Mouse (Mus musculus) urinary bladder, adult 18-20 months (tissue): ENCODE data around the gene Aoc2.
"Not testable (repeated sequence)": the region's sequence is repeated elsewhere in the genome, so short reads cannot be mapped to it uniquely, and the experiment has no call there.

Experiments used
- DNase-seq, 2 experiments: peaks; one replicate each; pipeline ENCODE4 v3.0.0; 2022; ENCODE audit warnings: low spot score in 2 of 2, mixed read lengths in 2 of 2

Aoc2 gene

DNA sequence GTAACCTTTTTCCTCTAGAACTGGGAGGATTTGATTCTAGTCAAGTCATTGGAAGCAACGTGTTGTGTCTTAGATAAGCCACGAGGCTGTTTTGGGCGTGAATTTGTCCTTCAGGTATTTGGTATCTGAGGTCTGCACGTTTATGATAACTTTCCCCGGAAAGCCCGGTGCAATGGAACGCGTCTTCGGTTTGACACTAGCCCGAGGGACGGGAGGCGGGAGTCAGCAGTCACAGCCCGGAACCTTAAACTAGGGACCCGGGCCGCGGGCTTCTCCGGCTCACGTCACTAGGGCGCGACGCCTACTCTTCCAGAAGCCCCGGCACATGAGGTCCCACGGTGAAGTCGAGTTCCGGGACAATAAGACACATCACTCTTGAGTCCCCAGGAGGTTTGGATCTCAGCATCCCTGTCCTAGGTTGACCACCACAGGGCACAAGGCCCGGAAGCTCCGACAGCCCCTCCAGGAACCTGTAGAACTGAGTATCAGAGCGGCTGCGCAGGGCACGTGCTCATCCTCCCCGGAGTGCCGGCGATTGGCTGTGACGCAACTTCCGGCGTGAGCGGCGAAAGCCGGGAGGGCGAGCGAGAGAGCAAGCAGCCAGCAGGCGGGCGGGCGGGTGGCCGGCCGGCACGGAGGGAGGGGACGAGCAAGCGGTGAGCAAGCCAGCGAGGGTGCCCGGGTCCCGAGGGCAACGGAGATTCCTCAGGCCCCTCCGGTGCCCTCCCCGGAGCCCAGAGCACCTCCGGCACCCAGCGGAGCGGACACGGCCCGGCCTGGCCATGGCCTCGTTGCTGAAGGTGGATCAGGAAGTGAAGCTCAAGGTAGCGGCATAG lies 9.0 kb upstream of the Aoc2 start, which contains the start of gene Psme3:
Gene Psme3 (plus strand): TSS at position 549 of the 836 bp plus-strand sequence.
- peak; percentile 86 to 92 for DNase-seq

DNA sequence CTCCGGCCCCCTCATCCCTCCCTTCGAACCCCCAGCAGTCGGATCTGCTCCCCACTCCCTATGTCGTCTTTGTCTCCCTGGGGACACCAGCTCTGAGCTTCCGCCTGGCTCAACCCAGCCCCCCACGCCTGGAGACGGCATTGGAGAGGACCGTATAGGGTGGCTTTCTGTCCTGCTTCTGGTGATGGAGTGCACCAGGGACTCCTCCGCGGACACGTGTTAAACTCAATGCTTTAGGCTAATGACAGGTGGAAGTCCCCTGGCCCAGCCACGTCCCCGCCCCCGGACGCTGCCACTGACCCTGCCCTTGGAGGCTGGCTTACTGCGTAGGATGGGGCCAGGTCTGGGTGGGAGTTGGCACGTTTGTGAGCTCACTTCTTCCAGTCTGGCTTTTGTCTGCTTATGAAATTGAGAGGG lies 8.4 kb upstream of the Aoc2 start:
- DNase-seq: no peak

- DNase-seq: peak; percentile 31 to 68
Observed at GRCm38 (mm10) chr11:101323609-101324008, 1.3 kb upstream of the Aoc2 start.

DNA sequence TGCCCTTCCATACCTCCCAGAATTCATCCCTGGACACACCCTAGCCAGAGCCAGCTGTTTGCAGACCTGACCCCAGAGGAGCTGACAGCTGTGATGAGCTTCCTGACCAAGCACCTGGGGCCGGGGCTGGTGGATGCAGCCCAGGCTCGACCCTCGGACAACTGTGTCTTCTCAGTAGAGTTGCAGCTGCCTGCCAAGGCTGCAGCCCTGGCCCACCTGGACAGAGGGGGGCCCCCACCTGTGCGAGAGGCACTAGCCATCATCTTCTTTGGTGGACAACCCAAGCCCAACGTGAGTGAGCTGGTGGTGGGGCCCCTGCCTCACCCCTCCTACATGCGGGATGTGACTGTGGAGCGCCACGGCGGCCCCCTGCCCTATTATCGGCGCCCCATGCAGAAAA lies 338 bp downstream of the Aoc2 start:
- not testable (repeated sequence) for DNase-seq

DNA sequence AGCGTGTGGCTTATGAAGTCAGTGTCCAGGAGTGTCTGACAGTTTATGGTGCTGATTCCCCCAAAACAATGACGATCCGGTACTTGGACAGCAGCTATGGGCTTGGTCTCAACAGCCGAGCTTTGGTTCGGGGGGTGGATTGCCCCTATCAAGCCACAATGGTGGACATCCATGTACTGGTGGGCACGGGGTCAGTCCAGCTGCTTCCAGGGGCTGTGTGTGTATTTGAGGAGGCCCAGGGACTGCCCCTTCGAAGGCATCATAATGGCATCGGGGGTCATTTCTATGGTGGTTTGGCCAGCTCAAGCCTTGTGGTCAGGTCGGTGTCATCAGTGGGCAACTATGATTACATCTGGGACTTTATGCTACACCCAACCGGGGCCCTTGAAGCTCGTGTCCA lies 1.3 kb downstream of the Aoc2 start:
- DNase-seq: no peak

DNA sequence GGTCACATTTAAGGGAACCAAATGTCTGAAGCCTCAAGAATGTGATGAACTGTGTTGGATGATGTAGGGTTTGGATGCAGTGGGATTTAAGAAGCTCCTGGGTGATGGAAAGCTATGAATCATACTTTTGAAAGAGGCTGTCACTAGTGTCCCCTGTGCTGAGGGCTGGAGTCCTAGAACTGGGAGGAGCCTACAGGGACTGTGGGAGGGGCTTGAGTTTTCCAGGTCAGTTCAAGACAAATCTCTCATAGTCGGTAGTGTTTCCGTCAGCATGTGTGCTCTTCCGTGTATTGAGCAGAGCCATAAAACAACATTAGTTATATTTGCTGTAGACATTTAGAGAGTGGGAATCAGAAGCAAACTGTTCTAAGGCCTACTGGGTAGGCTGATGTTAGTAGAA lies 2.4 kb downstream of the Aoc2 start:
- no peak for DNase-seq

DNA sequence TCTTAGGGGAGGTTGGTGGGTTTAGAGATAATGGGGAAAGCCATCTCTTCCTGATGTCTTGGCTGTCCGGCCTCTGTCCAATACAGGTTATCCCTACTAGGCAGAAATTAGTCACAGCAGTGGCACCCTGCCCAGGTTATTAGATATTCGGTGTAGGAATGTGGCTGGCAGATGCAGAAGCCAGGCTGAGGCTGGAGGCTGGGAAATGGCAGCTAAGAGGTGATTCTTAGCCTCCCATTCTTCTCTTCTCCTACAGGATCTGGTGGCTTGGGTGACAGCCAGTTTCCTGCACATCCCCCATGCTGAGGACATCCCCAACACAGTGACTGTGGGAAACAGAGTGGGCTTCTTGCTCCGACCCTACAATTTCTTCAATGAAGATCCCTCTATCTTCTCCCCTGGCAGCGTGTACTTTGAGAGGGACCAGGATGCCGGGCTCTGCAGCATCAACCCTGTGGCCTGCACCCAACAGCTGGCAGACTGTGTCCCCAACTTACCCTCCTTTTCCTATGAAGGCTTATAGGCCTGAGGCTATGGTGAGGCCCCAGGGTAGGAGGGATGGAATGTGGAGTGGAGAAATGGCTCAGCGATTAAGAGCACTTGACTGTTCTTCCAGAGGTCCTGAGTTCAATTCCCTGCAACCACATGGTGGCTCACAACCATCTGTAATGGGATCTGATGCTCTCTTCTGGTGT lies 4.2 kb downstream of the Aoc2 start:
- no peak for DNase-seq

GRCm38 (mm10) chr11:101330371-101330924 lies 5.6 kb downstream of the Aoc2 start, which contains the start of gene Aoc3:
TSS of gene Aoc3 (plus strand) at chr11:101330605.
- DNase-seq: no peak

DNA sequence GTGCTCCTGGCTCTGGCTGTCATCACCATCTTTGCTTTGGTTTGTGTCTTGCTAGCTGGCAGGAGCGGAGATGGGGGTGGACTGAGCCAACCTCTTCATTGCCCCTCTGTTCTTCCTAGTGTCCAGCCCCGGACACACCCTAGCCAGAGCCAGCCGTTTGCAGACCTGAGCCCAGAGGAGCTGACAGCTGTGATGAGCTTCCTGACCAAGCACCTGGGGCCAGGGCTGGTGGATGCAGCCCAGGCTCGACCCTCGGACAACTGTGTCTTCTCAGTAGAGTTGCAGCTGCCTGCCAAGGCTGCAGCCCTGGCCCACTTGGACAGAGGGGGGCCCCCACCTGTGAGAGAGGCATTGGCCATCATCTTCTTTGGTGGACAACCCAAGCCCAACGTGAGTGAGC lies 6.1 kb downstream of the Aoc2 start:
- DNase-seq: not testable (repeated sequence)

- no peak for DNase-seq
Observed at GRCm38 (mm10) chr11:101332537-101332936, 7.7 kb downstream of the Aoc2 start.

GRCm38 (mm10) chr11:101334023-101334422 lies 9.2 kb downstream of the Aoc2 start:
- no peak for DNase-seq

DNA sequence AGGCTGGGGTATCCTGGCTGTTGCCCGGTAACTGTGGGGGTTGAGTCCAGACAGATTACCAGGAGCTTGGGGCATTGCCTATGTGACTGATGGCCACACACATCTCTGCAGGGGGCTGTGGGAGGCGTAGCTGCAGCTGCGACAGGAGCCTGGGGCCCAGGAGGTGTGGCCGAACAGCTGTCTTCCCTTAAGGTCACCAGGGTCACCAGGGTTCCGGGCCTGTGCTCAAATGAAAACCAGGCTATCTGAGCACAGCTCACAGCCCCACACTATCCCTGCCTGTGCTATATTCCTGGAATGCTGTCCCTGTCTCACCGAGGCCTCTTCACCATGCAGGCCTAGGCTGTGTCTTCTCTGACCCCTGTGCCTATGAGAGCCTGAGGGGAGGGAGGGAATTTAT lies 9.7 kb downstream of the Aoc2 start:
- no peak for DNase-seq

- no peak for DNase-seq
Observed at GRCm38 (mm10) chr11:101335685-101336084, 10.8 kb downstream of the Aoc2 start.

DNA sequence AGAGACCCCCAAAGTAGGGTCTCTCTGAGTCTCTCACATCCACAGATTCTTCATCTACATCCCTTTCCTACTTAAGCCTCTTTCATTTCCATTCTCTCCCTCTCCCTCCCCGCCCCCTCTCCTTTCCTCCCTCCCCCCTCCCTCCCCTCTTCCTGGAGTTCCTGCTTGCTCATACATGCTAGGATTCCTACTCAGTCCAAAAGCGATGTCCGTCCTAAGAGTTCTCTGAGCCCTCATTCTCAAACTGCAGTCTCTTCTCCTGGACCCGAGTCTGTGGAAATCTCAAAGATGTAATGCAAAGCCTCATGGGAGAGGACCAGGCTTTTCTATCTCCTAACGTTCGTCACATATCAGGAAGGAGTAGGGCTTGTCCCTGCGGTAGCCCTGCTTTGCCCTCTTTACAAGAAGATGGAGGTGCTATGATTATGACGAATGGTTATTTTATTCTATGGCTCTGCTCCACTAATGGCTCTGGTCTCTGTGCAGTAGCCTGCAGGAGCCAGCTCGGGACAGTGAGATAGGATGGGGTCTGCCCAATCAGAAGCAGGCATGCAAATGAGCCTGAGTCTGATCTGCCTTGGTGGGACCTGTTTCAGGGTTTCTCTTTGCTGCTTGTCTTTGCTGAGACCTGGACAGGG lies 13.4 kb downstream of the Aoc2 start:
- DNase-seq: no peak

DNA sequence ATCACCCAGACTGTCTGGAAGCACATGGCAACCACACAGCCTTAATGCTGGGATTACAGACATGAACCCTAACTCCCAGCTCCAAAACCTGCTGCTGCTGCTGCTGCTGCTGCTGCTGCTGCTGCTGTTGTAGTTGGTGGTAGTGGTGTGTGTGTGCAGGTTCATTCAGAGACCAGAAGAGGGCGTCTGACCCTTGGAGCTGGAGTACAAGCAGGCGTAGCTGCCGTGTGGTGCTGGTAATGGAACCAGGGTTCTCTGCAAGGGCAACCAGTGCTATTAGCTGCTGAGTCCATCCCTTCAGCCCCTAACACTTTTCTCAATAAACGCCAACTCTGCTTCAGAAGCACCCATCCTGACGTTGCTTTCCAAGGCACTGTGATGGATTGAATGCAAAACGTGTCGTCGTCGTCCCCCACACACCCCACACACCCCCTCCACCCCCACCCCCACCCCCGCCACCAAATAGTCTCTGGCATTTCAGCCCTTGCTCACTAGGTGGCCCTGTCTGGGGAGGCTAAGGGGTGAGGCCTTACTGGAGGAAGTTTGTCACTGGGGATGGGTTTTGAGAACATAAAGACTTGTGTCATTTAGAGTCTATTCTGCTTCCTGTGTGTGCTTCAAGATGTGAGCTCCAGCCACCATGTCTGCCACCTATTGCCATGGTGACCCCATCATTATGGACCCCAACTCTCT lies 22.4 kb downstream of the Aoc2 start:
- DNase-seq: no peak

- no peak for DNase-seq
Observed at GRCm38 (mm10) chr11:101348774-101349173, 23.9 kb downstream of the Aoc2 start.

- DNase-seq: no peak
Observed at GRCm38 (mm10) chr11:101349216-101349615, 24.4 kb downstream of the Aoc2 start.

DNA sequence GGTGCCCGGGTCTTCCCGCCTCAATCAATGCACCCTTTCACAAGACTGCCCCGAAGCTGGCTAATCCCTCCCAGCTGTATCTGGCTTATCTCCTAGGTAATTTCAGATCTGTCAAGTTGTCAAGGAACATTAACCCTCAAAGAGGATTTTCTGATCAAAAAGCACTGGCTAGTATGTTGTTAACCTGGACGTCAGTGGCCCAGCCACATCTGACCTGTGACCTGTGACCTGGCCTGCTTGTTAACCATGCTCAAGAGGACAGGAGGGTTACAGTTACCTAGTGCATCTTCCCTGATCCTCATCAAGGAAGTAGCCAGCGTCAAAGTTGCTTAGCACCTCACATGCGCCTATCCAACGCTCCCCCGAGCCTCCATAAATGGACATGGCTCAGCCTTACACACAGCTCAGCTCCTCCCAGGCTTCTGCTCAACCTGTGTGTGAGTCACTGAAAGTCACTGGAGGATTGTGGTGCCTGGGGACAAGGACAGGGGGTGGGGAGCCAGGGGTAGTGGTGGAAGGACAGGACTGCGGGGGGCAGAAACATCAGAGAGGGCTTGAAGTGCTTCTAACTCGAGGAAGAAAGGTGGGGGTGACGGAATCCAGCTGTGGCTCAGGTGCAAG lies 26.3 kb downstream of the Aoc2 start:
- DNase-seq: no peak

GRCm38 (mm10) chr11:101351721-101352111 lies 26.9 kb downstream of the Aoc2 start:
- no peak for DNase-seq

DNA sequence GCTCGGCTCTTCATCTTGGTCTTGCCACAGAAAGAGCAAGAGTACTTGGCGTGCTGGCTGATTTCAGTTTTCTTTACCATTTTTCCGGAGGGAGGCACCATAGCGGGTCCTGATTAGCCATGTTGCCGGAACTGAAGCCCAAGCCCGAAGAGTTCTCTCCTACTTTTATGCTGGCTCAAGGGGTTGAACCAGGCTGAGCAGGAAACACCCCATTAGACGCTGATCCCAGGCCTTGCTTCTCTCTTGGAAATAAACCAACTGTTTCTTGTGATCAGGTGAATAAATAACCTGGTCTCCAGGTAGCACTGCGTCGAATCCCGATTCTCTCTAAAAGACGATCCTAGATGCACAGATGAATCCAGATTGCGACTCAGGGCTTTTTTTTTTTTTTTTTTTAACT lies 28.6 kb downstream of the Aoc2 start:
- DNase-seq: no peak

- no peak for DNase-seq
Observed at GRCm38 (mm10) chr11:101354438-101355010, 29.7 kb downstream of the Aoc2 start.
